Mouse (Mus musculus) bone marrow macrophage, adult 2 months (primary cell): Measurements from ENCODE around the gene Dnajb8.

ENCODE experiments used
- CTCF ChIP-seq: IDR thresholded peaks from 2 replicates; pipeline ENCODE4 v1.5.1; 2012; ENCODE audit warnings: low read depth, mild to moderate bottlenecking, low read length, moderate library complexity
- POLR2A ChIP-seq: IDR thresholded peaks from 2 replicates; pipeline ENCODE4 v1.6.1; 2012; ENCODE audit warnings: mild to moderate bottlenecking, low read depth, low read length, borderline replicate concordance

DNA sequence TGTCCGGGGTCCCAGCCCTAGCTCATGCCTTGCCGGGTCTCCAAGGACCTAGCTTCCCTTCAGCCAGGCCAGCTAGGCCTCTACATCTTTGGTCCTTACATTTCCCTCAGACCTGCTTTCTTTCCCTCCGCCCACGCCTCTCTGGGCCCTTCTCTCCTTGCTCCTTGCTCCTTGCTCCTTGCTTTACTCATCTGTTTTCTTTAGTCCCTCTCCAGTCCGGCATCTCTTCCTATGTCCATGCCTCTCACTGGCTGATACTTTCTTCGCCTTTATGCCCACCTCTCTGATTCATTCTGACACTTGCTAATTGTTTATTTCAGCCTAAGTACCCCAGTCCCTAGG lies 31.1 kb upstream of the Dnajb8 start:
- TF ChIP-seq CTCF (no peak), POLR2A (no peak)
